Mouse (Mus musculus) left cerebral cortex, postnatal 10 days (tissue): ENCODE measurements around the gene Ddx51. TPM values are rescaled to one million over a fixed set of nuclear protein-coding genes. Genes with fewer than 3 reads are reported as not detected.

ENCODE experiments used
- DNase-seq, 2 experiments: peaks; one replicate each; pipeline ENCODE4 v3.0.0; 2021 to 2022; ENCODE audit warnings: low spot score in 2 of 2, mixed read lengths in 1 of 2; ENCODE audit errors: extremely low spot score in 1 of 2
- intact Hi-C: fragments of 180-260 bp; cut with DNase I; formaldehyde crosslinking; loops from one replicate; pipeline ENCODE4 v1.15.1; 2025
- total RNA-seq, 2 experiments: library from RNA; stranded (reverse); gene quantifications; 2 replicates each; pipeline ENCODE4 v1.2.3; 2021

Ddx51 gene
- 10 to 100 TPM; 27.3 to 27.6 TPM for total RNA-seq

DNA sequence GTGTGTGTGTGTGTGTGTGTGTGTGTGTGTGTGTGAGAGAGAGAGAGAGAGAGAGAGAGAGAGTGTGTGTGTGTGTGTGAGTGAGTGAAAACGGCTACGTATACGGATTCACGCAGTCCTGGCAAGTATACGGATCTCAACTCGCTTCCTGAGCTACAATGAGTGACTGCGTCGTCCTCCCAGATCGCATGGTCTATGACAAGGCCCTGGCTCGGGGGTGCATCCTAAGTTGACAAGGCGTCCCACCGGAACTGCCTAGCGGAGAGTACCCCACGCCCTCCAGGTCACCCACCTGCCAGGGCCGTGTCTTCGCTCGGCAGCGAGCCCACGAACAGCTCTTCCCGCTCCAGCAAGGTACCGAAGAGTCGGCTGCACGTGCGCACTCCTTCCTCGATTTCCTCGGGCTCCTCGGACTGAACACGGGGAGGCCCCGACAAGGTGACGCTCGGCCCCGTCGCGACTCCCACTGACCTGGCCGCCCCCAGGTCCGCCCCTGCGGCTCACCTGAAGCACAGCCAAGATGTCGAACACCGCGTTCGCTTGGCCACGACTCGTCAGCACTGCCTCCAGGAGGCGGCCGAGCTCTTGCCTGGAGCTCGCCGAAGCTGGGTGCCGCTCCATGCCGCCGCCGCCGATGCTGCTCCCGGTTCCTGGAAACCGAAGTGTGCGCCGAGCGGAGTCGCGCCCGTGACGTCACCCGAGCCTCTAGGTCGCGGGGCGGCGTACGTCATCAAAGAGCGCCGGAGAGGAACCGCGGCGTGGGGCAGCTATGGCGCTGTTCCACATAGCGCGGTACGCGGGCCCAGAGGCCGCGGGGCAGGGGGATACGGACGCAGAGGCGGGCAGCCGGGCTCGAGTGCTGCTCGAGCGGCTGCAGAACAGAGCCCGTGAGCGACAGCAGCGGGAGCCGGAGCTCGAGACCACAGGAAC is at the start of gene Ddx51, which contains the start of gene Noc4l:
TSS of gene Ddx51 (plus strand) at position 733 of the 930 bp plus-strand sequence.
TSS of gene Noc4l (minus strand) at position 699 of the 930 bp plus-strand sequence.
- DNase-seq = peak; percentile 92 to 98
- intact Hi-C loops = no loop called here

DNA sequence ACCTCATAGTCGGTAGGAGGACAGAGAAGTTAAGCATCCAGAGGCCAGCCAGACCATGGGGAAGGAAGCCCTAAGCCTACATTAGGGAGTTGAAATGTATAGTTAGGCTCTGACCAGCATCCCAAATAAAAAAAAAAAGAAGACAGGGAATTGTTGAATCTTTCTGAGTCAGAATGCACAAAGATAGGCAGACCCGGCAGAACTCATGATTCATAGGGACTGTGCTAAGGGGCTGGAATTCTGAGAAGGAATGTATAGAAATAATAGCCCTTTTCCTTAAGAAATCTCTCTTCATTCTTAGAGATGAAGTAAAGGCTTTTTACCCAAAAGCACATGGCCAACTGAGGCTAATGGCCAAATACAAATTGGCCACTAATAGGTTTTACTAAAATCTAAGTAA is 48.9 kb upstream of the Ddx51 start:
- intact Hi-C loops = no loop called here
- DNase-seq = no peak

DNA sequence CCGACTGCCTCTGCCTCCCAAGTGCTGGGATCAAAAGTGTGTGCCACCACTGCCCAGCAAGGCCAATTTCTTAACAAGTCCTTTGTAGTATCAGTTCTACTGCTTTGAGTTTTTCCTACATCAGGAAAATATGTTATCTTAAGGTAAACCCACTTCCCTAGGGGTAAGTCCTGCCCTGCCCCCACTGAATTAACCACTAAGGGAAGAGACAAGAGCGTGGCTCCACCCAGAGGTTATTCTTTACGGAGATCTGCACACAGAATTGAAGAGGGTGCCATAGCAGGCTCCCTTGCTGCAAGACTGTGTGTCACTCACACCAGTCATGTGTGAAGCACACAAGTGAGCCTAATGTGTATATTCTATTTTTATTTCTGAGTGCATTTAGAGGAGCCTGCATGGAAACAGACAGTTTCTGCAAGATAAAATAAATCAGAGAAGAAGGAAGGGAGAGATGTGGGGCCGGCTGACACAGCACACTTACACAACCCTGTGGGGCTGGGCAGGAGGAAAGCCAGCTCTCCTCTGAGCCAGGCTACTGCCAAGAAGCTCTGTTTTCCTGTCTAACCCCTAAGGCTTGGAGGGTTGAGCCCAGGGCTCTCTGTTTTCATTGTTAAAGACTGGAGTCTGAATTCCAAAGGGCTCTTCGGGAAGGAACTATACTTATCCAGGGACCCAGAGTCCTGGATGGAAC is 47.6 kb upstream of the Ddx51 start:
- intact Hi-C loops = no loop called here
- no peak for DNase-seq

DNA sequence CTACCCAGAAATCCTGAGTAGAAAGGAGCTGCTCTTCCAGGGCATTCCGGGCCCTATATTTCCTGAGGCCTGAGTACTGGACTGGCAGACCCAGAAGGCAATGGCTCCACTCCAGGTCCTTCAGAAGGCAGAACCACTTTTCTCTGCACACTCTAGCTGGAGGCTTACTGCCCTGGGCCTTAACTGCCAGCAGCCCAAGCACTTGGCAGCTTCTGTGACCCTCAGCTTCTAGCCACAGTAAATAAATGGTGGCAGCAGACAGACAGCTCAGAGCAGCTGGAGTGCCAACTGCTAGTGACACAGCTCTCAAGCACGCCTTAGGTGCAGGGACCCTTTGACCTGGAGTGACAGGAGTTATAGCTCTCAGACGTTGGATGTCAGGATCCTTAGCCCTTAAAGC is 45.5 kb upstream of the Ddx51 start:
- DNase-seq = no peak
- intact Hi-C loops = no loop called here

DNA sequence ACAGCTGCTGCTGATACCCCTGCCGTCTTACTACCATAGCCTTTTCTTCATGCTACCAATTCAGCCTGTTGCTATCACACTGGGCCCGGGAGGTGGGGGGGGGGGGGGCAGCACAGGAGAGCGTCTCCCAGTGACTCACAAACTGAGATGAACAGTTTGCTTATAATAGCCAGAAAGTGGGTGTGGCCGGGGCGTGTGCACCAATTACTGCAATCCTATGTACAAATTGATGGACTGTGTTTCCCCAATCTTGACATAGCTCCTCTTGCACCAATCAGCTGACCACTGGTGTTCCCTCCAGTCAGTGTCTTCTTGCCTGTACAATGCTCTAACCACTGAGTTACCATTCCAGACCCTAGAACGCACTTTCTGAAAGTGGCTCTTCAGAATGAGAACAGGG is 44.9 kb upstream of the Ddx51 start:
- no peak for DNase-seq
- intact Hi-C loops = no loop called here

DNA sequence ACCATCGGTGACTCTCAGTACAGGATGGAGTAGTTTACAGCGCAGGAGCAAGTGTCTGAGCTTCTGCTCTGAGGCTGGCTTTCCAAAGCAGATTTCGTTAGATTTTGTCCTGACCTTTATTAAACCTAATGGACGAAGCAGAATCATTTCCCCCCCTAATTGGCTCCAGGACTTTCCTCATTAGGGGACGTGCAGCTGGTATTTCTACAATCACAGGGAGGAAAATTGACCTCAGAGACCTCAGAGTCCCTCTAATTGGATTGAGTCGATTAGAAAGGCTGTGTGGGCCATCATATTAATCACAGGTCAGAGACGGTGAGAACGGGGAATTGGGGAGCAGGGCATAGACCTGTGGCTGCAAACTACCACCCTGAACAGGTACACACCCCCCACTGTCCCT is 44.3 kb upstream of the Ddx51 start:
- intact Hi-C loops = no loop called here
- DNase-seq = no peak

DNA sequence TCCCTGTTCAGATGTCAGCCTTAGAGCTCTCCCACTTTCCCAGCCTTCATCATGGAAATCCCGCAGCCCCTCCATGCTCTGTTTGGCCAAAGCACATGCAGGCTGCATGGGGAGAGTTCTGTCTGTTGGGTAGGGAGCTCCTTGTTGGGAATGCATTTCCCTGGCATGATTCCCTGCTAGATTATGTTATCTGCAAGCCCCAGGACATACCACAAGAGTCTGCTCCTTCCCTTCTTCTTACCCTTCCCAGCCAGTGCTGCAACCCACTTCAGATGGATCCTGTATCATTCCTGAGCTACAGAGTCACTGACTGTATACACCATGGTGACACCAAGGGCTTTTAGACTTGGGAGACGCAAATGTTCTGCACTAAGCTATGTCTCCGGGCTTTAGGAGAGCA is 43.8 kb upstream of the Ddx51 start:
- no peak for DNase-seq
- intact Hi-C loops = no loop called here

DNA sequence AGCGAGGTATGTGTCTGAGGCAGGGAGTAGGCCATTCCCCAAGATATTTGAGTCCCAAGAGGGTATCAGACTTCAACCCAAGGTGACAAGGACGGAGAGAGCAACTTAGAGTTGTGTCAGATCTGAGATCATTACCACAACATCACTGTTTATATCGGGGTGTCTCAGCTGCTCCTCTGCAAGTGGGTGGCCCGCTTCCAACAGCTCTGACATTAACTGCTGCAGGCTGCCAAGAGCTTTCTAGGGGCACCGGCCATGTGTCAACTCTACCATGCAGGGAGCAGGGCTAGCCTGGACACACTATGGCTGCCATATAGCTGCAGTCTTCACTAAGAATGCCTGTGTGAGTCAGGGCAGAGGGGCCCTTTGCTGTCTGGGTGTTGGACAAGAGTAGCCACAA is 43.4 kb upstream of the Ddx51 start:
- intact Hi-C loops = no loop called here
- DNase-seq = no peak

DNA sequence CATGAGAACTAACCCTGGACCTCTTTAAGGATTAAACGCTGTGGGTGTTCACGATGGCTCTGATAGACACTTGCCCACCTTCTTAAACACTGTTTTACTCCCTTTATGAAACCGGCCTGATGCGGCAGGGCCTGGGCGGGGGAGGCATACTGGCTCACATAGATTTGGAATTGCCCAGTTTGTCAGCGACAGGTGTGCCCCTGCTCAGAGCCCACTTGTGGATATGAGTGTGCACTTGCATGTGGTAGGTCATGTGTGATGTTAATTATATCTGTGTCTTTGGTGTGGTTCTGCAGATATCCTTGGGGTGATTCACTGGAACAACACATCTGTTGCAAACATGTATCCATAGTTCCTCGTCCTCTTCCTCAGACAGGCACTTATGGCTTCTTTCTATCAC is 42.8 kb upstream of the Ddx51 start:
- DNase-seq = no peak

DNA sequence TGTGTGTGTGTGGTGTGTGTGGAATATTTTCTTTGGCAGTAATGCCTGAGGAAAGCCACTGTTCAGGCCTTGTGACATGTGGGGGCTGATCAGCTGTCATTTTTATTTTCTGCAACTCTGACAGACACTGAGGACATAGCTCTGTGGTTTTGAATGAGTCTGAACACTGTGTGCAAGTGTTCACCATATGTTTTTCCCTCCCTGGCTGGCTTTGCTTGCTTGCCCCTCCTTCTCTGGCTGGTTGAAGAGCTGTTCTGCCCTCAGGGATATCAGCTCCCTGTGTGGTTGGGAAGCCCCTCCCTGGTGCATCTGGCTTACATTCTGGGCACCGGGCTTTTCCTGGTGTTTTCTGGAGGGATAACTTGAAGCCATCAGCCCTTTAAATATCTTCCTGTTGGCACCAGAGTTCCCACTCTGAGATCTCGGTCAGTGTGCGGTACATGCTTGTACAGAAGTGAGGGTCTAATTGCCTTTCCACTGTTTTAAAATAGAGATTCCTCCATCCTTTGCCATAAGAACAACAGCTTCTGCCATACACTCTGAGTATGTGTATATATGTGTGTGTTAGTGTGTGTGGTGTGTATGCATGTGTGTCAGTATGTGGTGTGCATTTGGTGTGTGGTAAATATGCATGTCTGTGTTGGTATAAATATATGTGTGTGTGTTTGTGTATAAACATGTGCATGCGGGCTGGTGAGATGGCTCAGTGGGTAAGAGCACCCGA is 41.7 kb upstream of the Ddx51 start:
- DNase-seq = peak in 1 of 2 experiments; percentile 37
- intact Hi-C loops = no loop called here

More for the DNA sequence above, 42.8 kb upstream of the Ddx51 start:
- intact Hi-C loops = no loop called here

DNA sequence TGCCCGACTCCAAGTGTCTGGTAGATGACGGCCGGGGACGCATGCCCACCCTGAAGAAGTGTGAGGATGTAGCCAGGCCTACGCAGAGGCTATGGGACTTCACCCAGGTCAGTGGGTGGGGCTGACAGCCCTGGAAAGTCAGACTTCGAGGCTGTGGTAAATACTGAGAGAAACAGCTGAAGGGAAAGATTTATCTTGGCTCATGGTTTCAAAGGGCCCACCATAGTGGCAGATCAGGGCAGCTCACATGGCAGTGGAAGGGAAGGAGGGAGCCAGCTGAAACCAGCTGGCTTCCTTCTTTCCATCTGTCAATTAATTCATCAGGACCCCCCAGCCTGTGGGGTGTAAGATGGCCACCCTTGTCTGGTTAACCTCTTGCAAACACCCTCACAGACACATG is 34.0 kb upstream of the Ddx51 start:
- intact Hi-C loops = no loop called here

DNA sequence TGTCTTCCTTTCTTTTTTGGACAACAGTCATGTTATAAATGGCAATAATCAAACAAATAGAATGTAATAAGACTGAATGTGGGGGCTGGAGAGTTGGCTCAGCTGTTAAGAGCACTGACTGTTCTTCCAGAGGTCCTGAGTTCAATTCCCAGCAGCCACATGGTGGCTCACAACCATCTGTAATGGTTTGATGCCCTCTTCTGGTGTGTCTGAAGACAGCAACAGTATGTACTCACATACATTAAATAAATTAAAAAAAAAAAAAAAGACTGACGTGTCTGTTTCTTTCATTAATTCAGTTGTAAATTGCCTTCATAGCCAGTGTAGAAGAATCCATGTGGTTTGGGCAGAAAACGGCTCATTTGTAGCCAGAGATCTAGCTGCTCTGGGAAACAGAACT is 28.9 kb upstream of the Ddx51 start:
- no peak for DNase-seq
- intact Hi-C loops = no loop called here

More for the DNA sequence above, 34.0 kb upstream of the Ddx51 start:
- DNase-seq = no peak

DNA sequence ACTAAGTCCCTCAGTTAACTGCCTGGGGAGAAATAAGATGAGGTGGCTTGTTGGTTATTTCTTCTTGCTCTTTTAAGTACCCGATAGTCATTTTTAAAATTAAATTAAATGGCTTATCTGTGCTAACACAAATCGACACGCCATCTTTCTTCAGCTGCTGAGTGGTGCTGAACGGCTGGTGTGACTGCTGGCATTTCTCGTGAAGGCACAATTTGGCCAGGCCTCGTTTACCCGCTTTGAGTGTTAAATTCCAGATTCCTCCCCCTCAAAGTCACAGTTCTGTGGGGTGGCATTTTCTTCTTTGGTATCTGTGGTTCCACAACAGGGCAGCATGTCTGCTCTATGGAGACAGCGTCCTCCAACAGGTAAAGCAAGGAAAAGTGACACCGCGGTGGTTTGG is 25.9 kb upstream of the Ddx51 start:
- intact Hi-C loops = no loop called here
- no peak for DNase-seq

DNA sequence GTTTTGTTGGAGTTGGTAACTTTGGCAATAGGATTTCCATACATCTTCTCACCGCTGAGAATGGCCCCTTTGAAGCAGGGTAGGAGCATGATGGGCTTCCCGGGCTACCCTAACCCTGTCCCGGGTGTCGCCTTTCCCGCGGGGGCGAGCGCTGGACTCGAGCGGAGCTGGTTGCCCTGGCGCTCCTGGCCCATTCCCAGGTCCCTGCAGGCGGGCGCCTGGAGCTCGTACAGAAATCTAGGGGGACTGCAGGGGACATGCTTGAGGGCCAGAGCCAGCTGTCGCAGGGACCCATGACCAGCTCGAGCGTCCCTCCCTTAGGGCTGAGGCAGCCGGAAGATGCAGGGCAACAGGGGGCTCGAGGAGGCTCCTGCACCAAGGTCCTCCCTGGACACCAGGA is 25.1 kb upstream of the Ddx51 start:
- intact Hi-C loops = no loop called here
- DNase-seq = no peak

DNA sequence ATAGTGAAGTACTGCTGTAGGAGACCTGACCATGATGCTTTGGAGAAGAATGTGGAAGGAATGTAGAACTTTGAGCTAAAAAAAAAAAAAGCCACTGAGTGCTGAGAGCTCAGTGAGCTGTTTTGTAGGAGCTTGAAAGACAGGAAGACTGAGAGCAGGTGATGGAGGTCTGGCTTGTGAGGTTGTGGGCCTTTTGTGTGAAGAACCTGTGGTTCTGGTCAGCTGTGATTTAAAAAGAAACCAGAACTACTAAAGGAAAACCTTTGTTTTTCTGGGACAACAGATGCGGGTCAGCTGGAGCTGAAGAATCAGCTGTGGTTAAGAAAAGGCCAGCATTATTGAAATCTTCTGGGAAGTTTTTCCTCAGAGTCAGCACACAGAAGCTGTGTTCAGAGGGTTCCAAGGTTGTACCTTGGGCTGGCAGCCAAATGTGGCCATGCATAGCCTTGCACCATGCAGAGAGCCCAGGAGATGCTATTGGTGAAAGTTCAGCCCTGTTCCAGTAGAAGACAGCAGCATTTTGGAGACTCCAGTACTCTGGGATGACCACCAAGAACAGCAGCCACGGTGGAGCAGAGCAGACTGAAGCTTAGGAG is 23.6 kb upstream of the Ddx51 start:
- DNase-seq = no peak
- intact Hi-C loops = no loop called here

DNA sequence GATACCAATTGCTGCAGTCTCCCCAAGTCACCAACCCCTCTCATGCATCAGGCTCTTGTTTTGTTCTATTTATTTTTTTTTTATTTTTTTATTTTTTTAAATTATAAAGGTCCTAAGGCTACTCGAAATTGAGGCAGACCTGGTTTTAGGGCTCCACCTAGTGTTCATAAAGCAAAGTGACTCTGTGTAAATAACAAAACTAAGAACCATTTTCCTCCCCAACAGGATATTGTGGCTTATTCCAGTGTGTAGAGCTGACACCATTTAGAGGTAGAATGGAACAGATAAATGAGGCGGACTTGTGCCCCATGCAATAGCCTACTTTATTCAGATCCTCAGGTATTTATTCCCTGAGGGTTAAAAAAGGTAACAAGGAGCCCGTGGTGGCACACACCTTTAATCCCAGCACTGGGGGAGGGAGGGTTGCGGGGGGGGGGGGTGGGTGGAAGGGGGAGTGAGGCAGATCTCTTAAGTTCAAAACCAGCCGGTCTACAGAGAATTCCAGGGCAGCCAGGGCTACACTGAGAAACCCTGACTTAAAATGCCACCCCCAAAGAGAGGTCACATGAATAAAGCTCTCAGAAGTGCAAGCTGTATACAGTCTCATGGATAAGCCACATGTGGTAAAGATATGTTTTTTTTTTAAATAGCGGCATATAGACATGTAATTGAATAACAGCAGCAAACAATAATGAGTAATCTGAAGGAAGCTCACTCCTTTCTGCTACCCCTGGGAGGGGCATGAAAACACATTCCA is 17.1 kb upstream of the Ddx51 start:
- DNase-seq = peak in 1 of 2 experiments; percentile 22

DNA sequence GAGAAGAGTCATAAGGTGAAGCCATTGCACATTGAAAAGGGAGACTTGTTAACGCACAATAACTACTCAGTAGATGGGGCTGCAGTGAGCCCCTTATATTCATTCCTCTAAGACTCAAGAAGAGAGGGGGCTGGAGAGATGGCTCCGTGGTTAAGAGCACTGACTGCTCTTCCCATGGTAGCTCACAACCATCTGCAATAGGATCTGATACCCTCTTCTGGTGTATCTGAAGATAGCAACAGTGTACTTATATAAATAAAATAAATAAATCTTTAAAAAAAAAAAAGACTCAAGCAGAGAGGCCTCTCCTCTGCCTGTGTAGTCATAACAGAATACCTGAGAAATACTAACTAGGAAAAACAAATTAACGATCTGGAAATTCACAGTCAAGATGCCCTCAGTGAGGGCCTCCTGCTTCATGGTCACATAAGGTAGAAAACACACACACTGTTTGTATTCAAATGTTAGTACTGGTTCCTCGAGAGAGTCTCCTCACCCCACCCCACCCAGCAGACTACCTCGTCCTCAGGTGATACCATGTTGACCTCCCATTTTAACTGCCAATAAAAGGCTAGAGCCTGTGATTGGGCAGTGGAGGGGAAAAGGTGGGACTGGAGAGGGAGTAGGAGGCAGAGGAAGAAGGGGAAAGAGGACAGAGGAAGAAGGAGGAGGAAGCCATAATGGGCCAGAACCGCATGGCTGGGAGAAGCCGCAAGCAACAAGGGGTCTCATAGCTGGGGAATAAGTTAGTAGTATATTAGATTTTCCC is 14.8 kb upstream of the Ddx51 start:
- no peak for DNase-seq
- intact Hi-C loops = loop anchor here (5.0 kb wide), 1 partner anchor 281 kb away; no protein-coding TSS in a partner anchor

More for the DNA sequence above, 17.1 kb upstream of the Ddx51 start:
- intact Hi-C loops = loop anchor here (1.0 to 5.0 kb wide), 2 partner anchors 143 to 279 kb away; no protein-coding TSS in a partner anchor
